Mouse (Mus musculus) olfactory bulb, adult 2 months (tissue): ENCODE data around the gene 4930556J24Rik.

Experiments
- CTCF ChIP-seq: fragments of 200-500 bp; IDR thresholded peaks from 2 replicates; pipeline ENCODE4 v1.5.1; 2012; ENCODE audit warnings: low read depth, mild to moderate bottlenecking, low read length, moderate library complexity; ENCODE audit not compliant: insufficient read depth
- POLR2A ChIP-seq: fragments of 200-500 bp; IDR thresholded peaks from 2 replicates; pipeline ENCODE4 v1.6.1; 2012; ENCODE audit warnings: mild to moderate bottlenecking, low read depth, low read length, moderate library complexity; ENCODE audit not compliant: insufficient read depth

GRCm38 (mm10) chr11:3999547-3999946, 23.0 kb upstream of the 4930556J24Rik start:
- no peak for TF ChIP-seq CTCF
- no peak for TF ChIP-seq POLR2A
